Mouse (Mus musculus) MEL (cell line): ENCODE data around the gene Ncapd2. TPM values are rescaled to one million over a fixed set of nuclear protein-coding genes. Genes with fewer than 3 reads are reported as not detected.

ENCODE experiments used
- DNase-seq: peaks from one replicate; pipeline ENCODE4 v3.0.0; 2011; ENCODE audit warnings: low read depth, low spot score
- H3K27ac ChIP-seq: 2 replicates; pipeline ENCODE4 v1.5.1; 2012; ENCODE audit warnings: low read depth, mild to moderate bottlenecking, control low read depth, low read length, moderate library complexity; ENCODE audit not compliant: control insufficient read depth
- H3K27me3 ChIP-seq, 2 experiments: fragments of 150-350 bp in 1 of 2; sonication (generic) in 1 of 2; 2 replicates each; pipeline ENCODE4 v1.6.1; 2012; ENCODE audit warnings: low read length in 2 of 2, mild to moderate bottlenecking in 2 of 2, improper control_type of control experiment in 1 of 2, moderate library complexity in 1 of 2; ENCODE audit not compliant: insufficient read depth in 2 of 2, control insufficient read depth in 1 of 2
- H3K36me3 ChIP-seq, 2 experiments: 2 replicates each; pipeline ENCODE4 v1.6.1; 2012 to 2014; ENCODE audit warnings: low read length in 2 of 2, improper control_type of control experiment in 1 of 2, inconsistent platforms in 1 of 2, mild to moderate bottlenecking in 1 of 2; ENCODE audit not compliant: insufficient read depth in 2 of 2, control insufficient read depth in 1 of 2
- H3K4me1 ChIP-seq, 2 experiments: fragments of 150-350 bp in 1 of 2; sonication (generic) in 1 of 2; 2 replicates each; pipeline ENCODE4 v1.6.1; 2012; ENCODE audit warnings: low read length in 2 of 2, improper control_type of control experiment in 1 of 2, mild to moderate bottlenecking in 1 of 2; ENCODE audit not compliant: insufficient read depth in 2 of 2, control insufficient read depth in 1 of 2
- H3K4me3 ChIP-seq, 2 experiments: fragments of 150-350 bp in 1 of 2; sonication (generic) in 1 of 2; 2 replicates each; pipeline ENCODE4 v1.5.1; 2012; ENCODE audit warnings: low read depth in 2 of 2, low read length in 2 of 2, mild to moderate bottlenecking in 2 of 2, moderate library complexity in 2 of 2, control low read depth in 1 of 2, improper control_type of control experiment in 1 of 2; ENCODE audit not compliant: control insufficient read depth in 1 of 2, insufficient read depth in 1 of 2
- H3K79me2 ChIP-seq: 2 replicates; pipeline ENCODE4 v1.6.1; 2012; ENCODE audit warnings: mild to moderate bottlenecking, low read length, moderate library complexity; ENCODE audit not compliant: control insufficient read depth, poor library complexity, insufficient read depth
- H3K9ac ChIP-seq: 2 replicates; pipeline ENCODE4 v1.6.1; 2012; ENCODE audit warnings: low read depth, mild to moderate bottlenecking, control low read depth, low read length, moderate library complexity; ENCODE audit not compliant: control insufficient read depth, poor library complexity, severe bottlenecking
- H3K9me3 ChIP-seq: fragments of 150-350 bp; sonication (generic); replicated peaks from 2 replicates; pipeline ENCODE4 v1.6.1; 2012; ENCODE audit warnings: mild to moderate bottlenecking, low read length, improper control_type of control experiment, moderate library complexity; ENCODE audit not compliant: insufficient read depth
- BHLHE40 ChIP-seq: IDR thresholded peaks from 2 replicates; pipeline ENCODE4 v1.6.1; 2012; ENCODE audit warnings: low read depth, mild to moderate bottlenecking, inconsistent platforms, low read length, improper control_type of control experiment, borderline replicate concordance
- CHD1 ChIP-seq: IDR thresholded peaks from 2 replicates; pipeline ENCODE4 v1.6.1; 2012; ENCODE audit warnings: low read depth, mild to moderate bottlenecking, inconsistent platforms, low read length, improper control_type of control experiment
- CTCF ChIP-seq, 3 experiments: IDR thresholded peaks in 2 of 3; conservative IDR thresholded peaks in 1 of 3; 2 replicates each; pipeline ENCODE4 v1.5.1; 2011 to 2012; ENCODE audit warnings: low read length in 3 of 3, low read depth in 2 of 3, mild to moderate bottlenecking in 2 of 3, improper control_type of control experiment in 1 of 3, inconsistent platforms in 1 of 3, mixed read lengths in 1 of 3, moderate library complexity in 1 of 3; ENCODE audit not compliant: control insufficient read depth in 1 of 3, insufficient read depth in 1 of 3, poor library complexity in 1 of 3, severe bottlenecking in 1 of 3
- ELF1 ChIP-seq: IDR thresholded peaks from 2 replicates; pipeline ENCODE4 v1.6.1; 2014; ENCODE audit warnings: low read depth, mild to moderate bottlenecking, inconsistent platforms, low read length, improper control_type of control experiment, moderate library complexity
- EP300 ChIP-seq, 2 experiments: IDR thresholded peaks; 2 replicates each; pipeline ENCODE4 v1.6.1; 2011; ENCODE audit warnings: improper control_type of control experiment in 2 of 2, low read length in 2 of 2, low read depth in 1 of 2, mild to moderate bottlenecking in 1 of 2
- ETS1 ChIP-seq: IDR thresholded peaks from 2 replicates; pipeline ENCODE4 v1.6.1; 2012; ENCODE audit warnings: low read depth, mild to moderate bottlenecking, inconsistent platforms, low read length, improper control_type of control experiment, moderate library complexity
- GABPA ChIP-seq: IDR thresholded peaks from 2 replicates; pipeline ENCODE4 v1.6.1; 2012; ENCODE audit warnings: low read depth, mild to moderate bottlenecking, inconsistent platforms, low read length, improper control_type of control experiment, moderate library complexity
- GATA1 ChIP-seq: IDR thresholded peaks from 2 replicates; pipeline ENCODE4 v1.6.1; 2011; ENCODE audit warnings: low read depth, low read length, improper control_type of control experiment
- HCFC1 ChIP-seq: IDR thresholded peaks from 2 replicates; pipeline ENCODE4 v1.6.1; 2012; ENCODE audit warnings: low read depth, mild to moderate bottlenecking, inconsistent platforms, low read length, improper control_type of control experiment, moderate library complexity
- KAT2A ChIP-seq: conservative IDR thresholded peaks from 2 replicates; pipeline ENCODE4 v1.6.1; 2012; ENCODE audit warnings: low read depth, low read length, improper control_type of control experiment, inconsistent platforms
- MAFK ChIP-seq: IDR thresholded peaks from 2 replicates; pipeline ENCODE4 v1.6.1; 2011; ENCODE audit warnings: low read depth, mild to moderate bottlenecking, low read length, improper control_type of control experiment, borderline replicate concordance
- MXI1 ChIP-seq: IDR thresholded peaks from 2 replicates; pipeline ENCODE4 v1.6.1; 2011; ENCODE audit warnings: mild to moderate bottlenecking, low read depth, low read length, improper control_type of control experiment
- MYB ChIP-seq: IDR thresholded peaks from 2 replicates; pipeline ENCODE4 v1.6.1; 2011; ENCODE audit warnings: mild to moderate bottlenecking, low read depth, low read length, improper control_type of control experiment
- NRF1 ChIP-seq: IDR thresholded peaks from 2 replicates; pipeline ENCODE4 v1.6.1; 2014; ENCODE audit warnings: low read depth, mild to moderate bottlenecking, inconsistent platforms, low read length, improper control_type of control experiment, moderate library complexity; ENCODE audit not compliant: poor library complexity, insufficient read depth, severe bottlenecking
- POLR2A ChIP-seq, 2 experiments: IDR thresholded peaks; 2 replicates each; pipeline ENCODE4 v1.6.1; 2011 to 2012; ENCODE audit warnings: low read length in 2 of 2, mild to moderate bottlenecking in 2 of 2, control low read depth in 1 of 2, improper control_type of control experiment in 1 of 2, low read depth in 1 of 2, moderate library complexity in 1 of 2; ENCODE audit not compliant: control insufficient read depth in 1 of 2, insufficient read depth in 1 of 2, poor library complexity in 1 of 2
- POLR2AphosphoS2 ChIP-seq: IDR thresholded peaks from 2 replicates; pipeline ENCODE4 v1.6.1; 2011; ENCODE audit warnings: low read length, improper control_type of control experiment
- RAD21 ChIP-seq: IDR thresholded peaks from 2 replicates; pipeline ENCODE4 v1.6.1; 2011; ENCODE audit warnings: mild to moderate bottlenecking, low read depth, low read length, improper control_type of control experiment
- RCOR1 ChIP-seq: IDR thresholded peaks from 2 replicates; pipeline ENCODE4 v1.6.1; 2012; ENCODE audit warnings: low read depth, mild to moderate bottlenecking, inconsistent platforms, low read length, improper control_type of control experiment
- SIN3A ChIP-seq: IDR thresholded peaks from 2 replicates; pipeline ENCODE4 v1.6.1; 2012; ENCODE audit warnings: low read length, improper control_type of control experiment, inconsistent platforms
- TAL1 ChIP-seq: IDR thresholded peaks from 2 replicates; pipeline ENCODE4 v1.6.1; 2012; ENCODE audit warnings: mild to moderate bottlenecking, inconsistent platforms, low read length, moderate library complexity, mixed read lengths
- TCF12 ChIP-seq: IDR thresholded peaks from 2 replicates; pipeline ENCODE4 v1.6.1; 2014; ENCODE audit warnings: low read depth, mild to moderate bottlenecking, inconsistent platforms, low read length, improper control_type of control experiment, moderate library complexity
- ZC3H11A ChIP-seq: IDR thresholded peaks from 2 replicates; pipeline ENCODE4 v1.6.1; 2012; ENCODE audit warnings: low read depth, mild to moderate bottlenecking, inconsistent platforms, low read length, improper control_type of control experiment
- ZMIZ1 ChIP-seq: IDR thresholded peaks from 2 replicates; pipeline ENCODE4 v1.6.1; 2012; ENCODE audit warnings: low read depth, mild to moderate bottlenecking, inconsistent platforms, low read length, improper control_type of control experiment, moderate library complexity
- polyA plus RNA-seq, 2 experiments: library from polyadenylated mRNA; stranded (reverse) in 1 of 2; unstranded in 1 of 2; fragments of >175 nt in 1 of 2; fragments of >200 nt in 1 of 2; gene quantifications; 2 replicates each; pipeline versions ENCODE4 v1.2.1 to v1.2.4; 2012; ENCODE audit warnings: low replicate concordance in 2 of 2, low read depth in 1 of 2; ENCODE audit not compliant: insufficient read length in 2 of 2, insufficient read depth in 1 of 2, missing spikeins in 1 of 2
- total RNA-seq: library from RNA; depleted of rRNA; stranded (reverse); fragments of 300-350 nt; gene quantifications from 2 replicates; pipeline ENCODE4 v1.2.3, GENCODE M21; 2012

The Ncapd2 gene
- total and polyA plus RNA-seq, 3 experiments: 86.6 to 394 TPM; not detected in 1

GRCm38 (mm10) chr6:125148251-125148925 is 43.1 kb downstream of the Ncapd2 start:
- DNase-seq: no peak
- peaks cover 10% of the 10 kb centered on the region for H3K79me2 ChIP-seq
- no peak overlapping the region for H3K9ac ChIP-seq
- no peaks in the 10 kb centered on the region for H3K27me3 ChIP-seq
- no peaks in the 10 kb centered on the region for H3K9me3 ChIP-seq
- TF ChIP-seq ETS1: no peak
- TF ChIP-seq, all 39 proteins: peak for 0
- no peak overlapping the region for H3K4me3 ChIP-seq
- H3K36me3 ChIP-seq: peaks cover 0 to 9% of the 10 kb centered on the region in 2 experiments; a peak in 2 of 4 replicates
- peaks cover 0 to 25% of the 10 kb centered on the region in 2 experiments; a peak in 3 of 4 replicates for H3K4me1 ChIP-seq
- H3K27ac ChIP-seq: no peak overlapping the region

- H3K27me3 ChIP-seq: no peaks in the 10 kb centered on the region
- H3K9ac ChIP-seq: no peak overlapping the region
- peaks cover 3% of the 10 kb centered on the region; the same call in 1 of the 2 replicates for H3K79me2 ChIP-seq
- DNase-seq: no peak
- H3K9me3 ChIP-seq: no peaks in the 10 kb centered on the region
- H3K36me3 ChIP-seq: peaks cover 0 to 9% of the 10 kb centered on the region in 2 experiments; a peak in 2 of 4 replicates
- TF ChIP-seq CHD1 (no peak), POLR2A (IDR thresholded peaks at IDR 0.05; ENCODE audit: control insufficient read depth in 1 of 2, insufficient read depth in 1 of 2, low read depth in 1 of 2, low read length in 2 of 2, poor library complexity in 1 of 2) (no peak), BHLHE40 (no peak), ELF1 (no peak), EP300 (IDR thresholded peaks at IDR 0.05; ENCODE audit: low read depth in 1 of 2, low read length in 2 of 2) (no peak), GABPA (no peak), SIN3A (no peak), GATA1 (no peak), MYB (no peak), KAT2A (no peak)
- no peak overlapping the region for H3K27ac ChIP-seq
- peaks cover 0 to 23% of the 10 kb centered on the region in 2 experiments; a peak in 3 of 4 replicates for H3K4me1 ChIP-seq
- H3K4me3 ChIP-seq: no peak overlapping the region
These were observed 44.2 kb downstream of the Ncapd2 start for GRCm38 (mm10) chr6:125147329-125147728.

- no peak overlapping the region for H3K27ac ChIP-seq
- no peaks in the 10 kb centered on the region for H3K9me3 ChIP-seq
- no peaks in the 10 kb centered on the region for H3K79me2 ChIP-seq
- no peak overlapping the region for H3K9ac ChIP-seq
- H3K4me3 ChIP-seq: no peak overlapping the region
- H3K36me3 ChIP-seq: peaks cover 0 to 6% of the 10 kb centered on the region in 2 experiments; a peak in 2 of 4 replicates
- TF ChIP-seq MAFK (no peak), ETS1 (no peak), TAL1 (no peak), POLR2AphosphoS2 (no peak), CTCF (IDR thresholded peaks at IDR 0.05 in 2 of 3, conservative IDR thresholded peaks at IDR 0.05 in 1 of 3; ENCODE audit: control insufficient read depth in 1 of 3, insufficient read depth in 1 of 3, low read depth in 2 of 3, low read length in 3 of 3, poor library complexity in 1 of 3, severe bottlenecking in 1 of 3) (no peak), KAT2A (no peak), HCFC1 (no peak), MXI1 (no peak), RCOR1 (no peak), MYB (no peak), TCF12 (no peak), NRF1 (no peak), ZC3H11A (no peak), RAD21 (no peak), GABPA (no peak), ZMIZ1 (no peak)
- DNase-seq: peak; percentile 46
- H3K4me1 ChIP-seq: peaks cover 0 to 18% of the 10 kb centered on the region in 2 experiments; a peak in 2 of 4 replicates
- H3K27me3 ChIP-seq: no peaks in the 10 kb centered on the region
These were observed 44.7 kb downstream of the Ncapd2 start for GRCm38 (mm10) chr6:125146797-125147196.
